Mouse (Mus musculus): Measurements from ENCODE around the gene Pglyrp2. TPM values are rescaled to one million over a fixed set of nuclear protein-coding genes. Genes with fewer than 3 reads are reported as not detected.
A peak's percentile ranks its signal among the peaks of the same experiment; 100 is the strongest.

The Pglyrp2 gene
- polyA plus RNA-seq, 1 experiment, result not detected

- peaks cover 7% of the 10 kb centered on the region for H3K36me3 ChIP-seq (ENCODE audit: control insufficient read depth, insufficient read depth, low read length, poor library complexity, severe bottlenecking)
- H3K4me1 ChIP-seq (ENCODE audit: control insufficient read depth, insufficient read depth, low read length), result peaks cover 2% of the 10 kb centered on the region
- H3K4me3 ChIP-seq (ENCODE audit: low read depth, low read length), result peak overlapping the region; percentile 27
- no peaks in the 10 kb centered on the region for H3K9me3 ChIP-seq (replicated peaks; ENCODE audit: control insufficient read depth, insufficient read depth, low read length, poor library complexity, severe bottlenecking)
- peak overlapping the region; percentile 97 for H3K27ac ChIP-seq (ENCODE audit: insufficient read depth, low read length)
- peak overlapping the region; percentile 58 for H3K9ac ChIP-seq (ENCODE audit: low read depth, poor library complexity, severe bottlenecking)
- TF ChIP-seq POLR2A (IDR thresholded peaks at IDR 0.05; ENCODE audit: insufficient read depth, low read length), result no peak
- H3K27me3 ChIP-seq (ENCODE audit: control insufficient read depth, insufficient read depth, low read length, poor library complexity, severe bottlenecking), result no peaks in the 10 kb centered on the region
Observed at GRCm38 (mm10) chr17:32376475-32376874, 47.5 kb downstream of the Pglyrp2 start.

- no peaks in the 10 kb centered on the region for H3K9me3 ChIP-seq (replicated peaks; ENCODE audit: control insufficient read depth, insufficient read depth, low read length, poor library complexity, severe bottlenecking)
- peaks cover 10% of the 10 kb centered on the region for H3K36me3 ChIP-seq (ENCODE audit: control insufficient read depth, insufficient read depth, low read length, poor library complexity, severe bottlenecking)
- peak overlapping the region; percentile 88 for H3K9ac ChIP-seq (ENCODE audit: low read depth, poor library complexity, severe bottlenecking)
- H3K4me3 ChIP-seq (ENCODE audit: low read depth, low read length), result peak overlapping the region; percentile 97
- no peaks in the 10 kb centered on the region for H3K4me1 ChIP-seq (ENCODE audit: control insufficient read depth, insufficient read depth, low read length)
- TF ChIP-seq EP300 (IDR thresholded peaks at IDR 0.05; ENCODE audit: insufficient read depth, low read depth, low read length) (no peak), CTCF (IDR thresholded peaks at IDR 0.05; ENCODE audit: low read depth, low read length) (no peak), POLR2A (IDR thresholded peaks at IDR 0.05; ENCODE audit: insufficient read depth, low read length) (no peak)
- no peaks in the 10 kb centered on the region for H3K27me3 ChIP-seq (ENCODE audit: control insufficient read depth, insufficient read depth, low read length, poor library complexity, severe bottlenecking)
- H3K27ac ChIP-seq (ENCODE audit: insufficient read depth, low read length), result peak overlapping the region; percentile 85
Observed at GRCm38 (mm10) chr17:32368991-32369578, 54.9 kb downstream of the Pglyrp2 start.

DNA sequence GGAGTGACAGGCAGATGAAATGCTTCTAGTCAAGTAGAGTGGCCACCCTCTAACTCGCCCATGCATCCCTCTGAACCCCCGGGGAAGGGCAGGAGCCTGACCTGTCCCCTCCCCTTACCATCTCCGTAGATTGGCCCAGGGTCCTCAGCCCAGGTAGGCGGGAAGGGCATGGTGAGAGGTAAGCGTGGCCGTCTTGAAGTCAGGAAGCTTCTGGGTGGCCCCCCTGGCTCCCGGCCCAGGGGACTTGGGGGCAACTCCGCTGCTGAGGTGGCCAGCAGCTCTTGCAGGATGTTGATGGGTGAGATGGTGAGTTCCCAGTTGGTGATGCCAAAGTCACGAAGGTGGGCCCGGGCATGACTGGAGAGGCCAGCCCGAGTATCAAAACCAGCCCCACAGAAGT is 56.3 kb downstream of the Pglyrp2 start:
- Histone ChIP-seq H3K36me3 (ENCODE audit: control insufficient read depth, insufficient read depth, low read length, poor library complexity, severe bottlenecking) (peaks cover 10% of the 10 kb centered on the region), H3K27ac (ENCODE audit: insufficient read depth, low read length) (peak overlapping the region; percentile 8; the same call in 1 of the 2 replicates), H3K4me1 (ENCODE audit: control insufficient read depth, insufficient read depth, low read length) (peaks cover 2% of the 10 kb centered on the region), H3K9me3 (replicated peaks; ENCODE audit: control insufficient read depth, insufficient read depth, low read length, poor library complexity, severe bottlenecking) (no peaks in the 10 kb centered on the region), H3K4me3 (ENCODE audit: low read depth, low read length) (peak overlapping the region; percentile 31), H3K9ac (ENCODE audit: low read depth, poor library complexity, severe bottlenecking) (peak overlapping the region; percentile 88), H3K27me3 (ENCODE audit: control insufficient read depth, insufficient read depth, low read length, poor library complexity, severe bottlenecking) (no peaks in the 10 kb centered on the region)
- no peak for TF ChIP-seq CTCF (IDR thresholded peaks at IDR 0.05; ENCODE audit: low read depth, low read length)
- no peak for TF ChIP-seq POLR2A (IDR thresholded peaks at IDR 0.05; ENCODE audit: insufficient read depth, low read length)
- TF ChIP-seq EP300 (IDR thresholded peaks at IDR 0.05; ENCODE audit: insufficient read depth, low read depth, low read length), result no peak

DNA sequence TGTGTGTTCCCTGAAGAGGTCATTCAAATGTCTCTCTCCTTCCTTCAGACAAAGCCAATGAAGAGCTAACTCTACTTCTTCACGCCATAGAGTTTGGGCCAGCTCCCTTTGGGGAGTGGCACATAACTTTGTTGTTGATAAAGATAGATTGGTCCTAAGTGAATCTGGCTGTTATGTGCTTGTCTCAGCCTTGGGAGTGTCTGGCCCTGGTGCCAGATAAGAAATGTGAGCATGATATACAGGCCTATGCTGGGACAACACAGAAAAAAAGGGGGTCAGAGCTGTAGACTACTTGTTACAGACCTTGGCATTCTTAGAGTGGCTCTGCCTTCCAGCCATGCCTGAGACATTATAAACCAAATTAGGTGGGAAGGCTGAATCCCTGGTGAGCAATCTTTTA is 58.7 kb downstream of the Pglyrp2 start:
- TF ChIP-seq CTCF (IDR thresholded peaks at IDR 0.05; ENCODE audit: low read depth, low read length) (no peak), EP300 (IDR thresholded peaks at IDR 0.05; ENCODE audit: insufficient read depth, low read depth, low read length) (no peak), POLR2A (IDR thresholded peaks at IDR 0.05; ENCODE audit: insufficient read depth, low read length) (no peak)
- no peak overlapping the region for H3K4me3 ChIP-seq (ENCODE audit: low read depth, low read length)
- peaks cover 2% of the 10 kb centered on the region for H3K4me1 ChIP-seq (ENCODE audit: control insufficient read depth, insufficient read depth, low read length)
- peaks cover 29% of the 10 kb centered on the region for H3K36me3 ChIP-seq (ENCODE audit: control insufficient read depth, insufficient read depth, low read length, poor library complexity, severe bottlenecking)
- H3K9me3 ChIP-seq (replicated peaks; ENCODE audit: control insufficient read depth, insufficient read depth, low read length, poor library complexity, severe bottlenecking), result no peaks in the 10 kb centered on the region
- H3K9ac ChIP-seq (ENCODE audit: low read depth, poor library complexity, severe bottlenecking), result peak overlapping the region; percentile 10
- peak overlapping the region; percentile 86 for H3K27ac ChIP-seq (ENCODE audit: insufficient read depth, low read length)
- no peaks in the 10 kb centered on the region for H3K27me3 ChIP-seq (ENCODE audit: control insufficient read depth, insufficient read depth, low read length, poor library complexity, severe bottlenecking)

- peak overlapping the region; percentile 86 for H3K27ac ChIP-seq (ENCODE audit: insufficient read depth, low read length)
- H3K9ac ChIP-seq (ENCODE audit: low read depth, poor library complexity, severe bottlenecking), result peak overlapping the region; percentile 10; the same call in 1 of the 2 replicates
- peaks cover 2% of the 10 kb centered on the region for H3K4me1 ChIP-seq (ENCODE audit: control insufficient read depth, insufficient read depth, low read length)
- H3K27me3 ChIP-seq (ENCODE audit: control insufficient read depth, insufficient read depth, low read length, poor library complexity, severe bottlenecking), result no peaks in the 10 kb centered on the region
- H3K9me3 ChIP-seq (replicated peaks; ENCODE audit: control insufficient read depth, insufficient read depth, low read length, poor library complexity, severe bottlenecking), result no peaks in the 10 kb centered on the region
- peaks cover 34% of the 10 kb centered on the region for H3K36me3 ChIP-seq (ENCODE audit: control insufficient read depth, insufficient read depth, low read length, poor library complexity, severe bottlenecking)
- TF ChIP-seq CTCF (IDR thresholded peaks at IDR 0.05; ENCODE audit: low read depth, low read length), result no peak
- TF ChIP-seq EP300 (IDR thresholded peaks at IDR 0.05; ENCODE audit: insufficient read depth, low read depth, low read length), result no peak
- TF ChIP-seq POLR2A (IDR thresholded peaks at IDR 0.05; ENCODE audit: insufficient read depth, low read length), result no peak
- H3K4me3 ChIP-seq (ENCODE audit: low read depth, low read length), result peak overlapping the region; percentile 56
Observed at GRCm38 (mm10) chr17:32364850-32365249, 59.1 kb downstream of the Pglyrp2 start.

GRCm38 (mm10) chr17:32364331-32364730 is 59.6 kb downstream of the Pglyrp2 start:
- peak; percentile 18; the same call in 1 of the 2 replicates for TF ChIP-seq EP300 (IDR thresholded peaks at IDR 0.05; ENCODE audit: insufficient read depth, low read depth, low read length)
- no peak for TF ChIP-seq CTCF (IDR thresholded peaks at IDR 0.05; ENCODE audit: low read depth, low read length)
- no peak for TF ChIP-seq POLR2A (IDR thresholded peaks at IDR 0.05; ENCODE audit: insufficient read depth, low read length)
- Histone ChIP-seq H3K4me3 (ENCODE audit: low read depth, low read length) (peak overlapping the region; percentile 77), H3K9ac (ENCODE audit: low read depth, poor library complexity, severe bottlenecking) (peak overlapping the region; percentile 92), H3K27me3 (ENCODE audit: control insufficient read depth, insufficient read depth, low read length, poor library complexity, severe bottlenecking) (no peaks in the 10 kb centered on the region), H3K36me3 (ENCODE audit: control insufficient read depth, insufficient read depth, low read length, poor library complexity, severe bottlenecking) (peaks cover 39% of the 10 kb centered on the region), H3K9me3 (replicated peaks; ENCODE audit: control insufficient read depth, insufficient read depth, low read length, poor library complexity, severe bottlenecking) (no peaks in the 10 kb centered on the region), H3K27ac (ENCODE audit: insufficient read depth, low read length) (peak overlapping the region; percentile 63), H3K4me1 (ENCODE audit: control insufficient read depth, insufficient read depth, low read length) (peaks cover 2% of the 10 kb centered on the region)
